Mouse (Mus musculus) ES-E14 (cell line): Measurements from ENCODE around the gene Klhl32. TPM values are rescaled to one million over a fixed set of nuclear protein-coding genes. Genes with fewer than 3 reads are reported as not detected.
A peak's percentile ranks its signal among the peaks of the same experiment; 100 is the strongest.
"Not testable (repeated sequence)": the region's sequence is repeated elsewhere in the genome, so short reads cannot be mapped to it uniquely, and the experiment has no call there.

Experiments used
- DNase-seq: peaks from one replicate; pipeline ENCODE4 v3.0.0-alpha.2; 2013; ENCODE audit warnings: low read depth, low spot score
- H3K27ac ChIP-seq: 2 replicates; pipeline ENCODE4 v1.5.1; 2012; ENCODE audit warnings: low read depth, mild to moderate bottlenecking, low read length, moderate library complexity, mixed read lengths; ENCODE audit not compliant: poor library complexity, insufficient read depth, severe bottlenecking
- H3K36me3 ChIP-seq: 2 replicates; pipeline ENCODE4 v1.6.1; 2012; ENCODE audit warnings: mild to moderate bottlenecking, low read length, moderate library complexity, mixed read lengths; ENCODE audit not compliant: control insufficient read depth, poor library complexity, insufficient read depth, severe bottlenecking
- H3K4me1 ChIP-seq, 2 experiments: fragments of 150-350 bp in 1 of 2; sonication (generic) in 1 of 2; 2 replicates each; pipeline ENCODE4 v1.6.1; 2012; ENCODE audit warnings: low read length in 2 of 2, mild to moderate bottlenecking in 1 of 2, mixed read lengths in 1 of 2; ENCODE audit not compliant: control insufficient read depth in 2 of 2, insufficient read depth in 2 of 2, poor library complexity in 1 of 2
- H3K4me3 ChIP-seq, 2 experiments: fragments of 150-350 bp in 1 of 2; sonication (generic) in 1 of 2; 2 replicates each; pipeline ENCODE4 v1.5.1; 2012; ENCODE audit warnings: low read length in 2 of 2, low read depth in 1 of 2, mild to moderate bottlenecking in 1 of 2, mixed read lengths in 1 of 2; ENCODE audit not compliant: insufficient read depth in 1 of 2, poor library complexity in 1 of 2, severe bottlenecking in 1 of 2
- H3K9ac ChIP-seq: 2 replicates; pipeline ENCODE4 v1.6.1; 2012; ENCODE audit warnings: low read depth, mild to moderate bottlenecking, low read length, mixed read lengths; ENCODE audit not compliant: poor library complexity, insufficient read depth, severe bottlenecking
- H3K9me3 ChIP-seq: fragments of 150-350 bp; sonication (generic); 2 replicates; pipeline ENCODE4 v1.6.1; 2012; ENCODE audit warnings: low read depth, mild to moderate bottlenecking, low read length; ENCODE audit not compliant: control insufficient read depth, insufficient read depth
- CHD2 ChIP-seq: IDR thresholded peaks from 2 replicates; pipeline ENCODE4 v1.6.1; 2014; ENCODE audit warnings: mild to moderate bottlenecking, low read depth, low read length, inconsistent platforms
- HCFC1 ChIP-seq: IDR thresholded peaks from 2 replicates; pipeline ENCODE4 v1.6.1; 2012; ENCODE audit warnings: low read length, inconsistent platforms, borderline replicate concordance; ENCODE audit not compliant: insufficient read depth
- MAFK ChIP-seq: IDR thresholded peaks from 2 replicates; pipeline ENCODE4 v1.6.1; 2014; ENCODE audit warnings: mild to moderate bottlenecking, low read depth, low read length, inconsistent platforms; ENCODE audit not compliant: insufficient read depth
- ZC3H11A ChIP-seq: IDR thresholded peaks from 2 replicates; pipeline ENCODE4 v1.6.1; 2012; ENCODE audit warnings: low read depth, mild to moderate bottlenecking, inconsistent platforms, low read length, borderline replicate concordance
- ZNF384 ChIP-seq: IDR thresholded peaks from 2 replicates; pipeline ENCODE4 v1.6.1; 2012; ENCODE audit warnings: low read depth, low read length, inconsistent platforms
- in situ Hi-C, 2 experiments: fragments of 600-800 bp; cut with MboI; formaldehyde crosslinking; loops; one replicate each; pipeline ENCODE4 v1.15.1; 2025; ENCODE audit warnings: low sequenced_read_pairs in 2 of 2, inconsistent platforms in 1 of 2; ENCODE audit not compliant: unreplicated experiment in 2 of 2
- total RNA-seq: library from RNA; depleted of rRNA; stranded (reverse); fragments of 300-350 nt; gene quantifications from 2 replicates; pipeline ENCODE4 v1.2.3, GENCODE M21; 2012

Klhl32 gene
- total RNA-seq, 1 experiment = 0.49 TPM

DNA sequence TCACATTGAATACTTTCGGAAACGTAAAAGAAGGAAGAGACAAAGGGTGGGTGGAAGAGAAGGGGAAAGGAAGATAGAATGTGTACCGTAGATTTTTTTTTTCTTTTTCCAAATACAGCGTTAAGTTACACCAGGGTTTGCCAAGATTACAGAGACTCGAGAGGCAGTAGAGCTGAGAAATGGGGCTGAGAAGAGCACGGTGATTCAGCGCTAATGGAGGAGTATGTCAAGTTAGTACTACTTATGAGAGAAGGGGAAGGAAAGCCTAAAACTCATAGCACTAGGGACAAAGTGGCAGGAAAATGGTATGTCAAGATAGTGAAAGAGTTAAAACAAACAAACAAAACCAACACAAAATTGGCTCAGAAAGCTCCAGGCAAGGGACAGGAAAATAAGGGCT is 46.4 kb upstream of the Klhl32 start:
- H3K9me3 ChIP-seq = no peaks in the 10 kb centered on the region
- no peak overlapping the region for H3K27ac ChIP-seq
- H3K4me1 ChIP-seq = peaks cover 0 to 2% of the 10 kb centered on the region in 2 experiments; a peak in 2 of 4 replicates
- no peak overlapping the region for H3K9ac ChIP-seq
- in situ Hi-C loops = loop anchor here (10.0 to 25.0 kb wide), 2 partner anchors 183 to 185 kb away; no protein-coding TSS in a partner anchor
- no peak for DNase-seq
- TF ChIP-seq HCFC1 = no peak
- no peak for TF ChIP-seq ZNF384
- TF ChIP-seq CHD2 = no peak
- TF ChIP-seq ZC3H11A = no peak
- no peak for TF ChIP-seq MAFK
- peaks cover 3% of the 10 kb centered on the region for H3K36me3 ChIP-seq
- peak overlapping the region; percentile 22 to 81; a peak in 3 of 4 replicates for H3K4me3 ChIP-seq

DNA sequence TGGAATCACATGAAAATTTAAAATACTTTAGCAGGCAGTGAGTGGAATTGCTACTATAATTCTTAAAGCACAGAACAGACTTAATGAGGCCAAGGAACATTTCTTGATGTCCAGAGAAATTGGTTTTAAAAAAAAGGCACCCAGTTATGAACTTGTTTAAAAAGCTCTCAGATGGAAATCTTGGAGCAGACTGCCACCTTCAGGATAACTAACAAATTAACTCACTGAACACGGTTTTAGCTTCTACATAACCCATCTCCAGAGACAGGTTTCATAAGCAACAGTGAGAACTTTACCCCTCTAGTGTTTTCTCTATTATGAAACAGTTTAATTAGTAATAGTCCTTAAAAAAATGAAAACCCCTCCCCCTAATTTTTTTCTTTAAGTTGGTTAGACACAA is 45.9 kb upstream of the Klhl32 start:
- DNase-seq = peak; percentile 31
- peaks cover 3% of the 10 kb centered on the region for H3K36me3 ChIP-seq
- TF ChIP-seq ZNF384 (no peak), ZC3H11A (peak; percentile 60; the same call in 1 of the 2 replicates)
- in situ Hi-C loops = loop anchor here (10.0 to 25.0 kb wide), 2 partner anchors 182 to 185 kb away; no protein-coding TSS in a partner anchor
- no peaks in the 10 kb centered on the region for H3K9me3 ChIP-seq
- H3K9ac ChIP-seq = no peak overlapping the region
- H3K4me1 ChIP-seq = peaks cover 0 to 2% of the 10 kb centered on the region in 2 experiments; a peak in 2 of 4 replicates
- H3K27ac ChIP-seq = no peak overlapping the region
- H3K4me3 ChIP-seq = no peak overlapping the region

DNA sequence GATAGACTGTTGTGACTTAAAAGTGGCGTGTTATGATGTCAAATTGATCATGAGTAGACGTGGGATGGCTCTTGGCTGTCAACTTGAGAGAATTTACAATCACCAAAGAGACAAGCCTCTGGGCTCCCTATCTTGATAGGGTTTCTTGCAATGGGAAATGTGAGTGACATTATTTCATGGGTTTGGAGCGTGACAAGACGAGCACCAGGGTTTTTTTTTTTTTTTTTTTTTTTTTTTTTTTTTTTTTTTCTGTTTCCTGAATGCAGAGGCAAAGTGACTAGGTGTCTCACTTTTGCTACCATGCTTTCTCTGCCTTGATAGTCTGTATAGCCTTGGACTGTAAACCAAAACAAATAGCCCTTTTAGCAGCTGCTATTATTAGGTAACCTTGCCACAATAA is 43.7 kb upstream of the Klhl32 start:
- no peak for DNase-seq
- no peak overlapping the region for H3K9ac ChIP-seq
- H3K4me3 ChIP-seq = no peak overlapping the region
- TF ChIP-seq CHD2 = no peak
- TF ChIP-seq ZNF384 = peak; percentile 55; the same call in 1 of the 2 replicates
- no peaks in the 10 kb centered on the region for H3K9me3 ChIP-seq
- H3K36me3 ChIP-seq = no peaks in the 10 kb centered on the region
- peaks cover 0 to 2% of the 10 kb centered on the region in 2 experiments; a peak in 1 of 4 replicates for H3K4me1 ChIP-seq
- in situ Hi-C loops = loop anchor here (10.0 to 25.0 kb wide), 2 partner anchors 180 to 182 kb away; no protein-coding TSS in a partner anchor
- H3K27ac ChIP-seq = no peak overlapping the region

DNA sequence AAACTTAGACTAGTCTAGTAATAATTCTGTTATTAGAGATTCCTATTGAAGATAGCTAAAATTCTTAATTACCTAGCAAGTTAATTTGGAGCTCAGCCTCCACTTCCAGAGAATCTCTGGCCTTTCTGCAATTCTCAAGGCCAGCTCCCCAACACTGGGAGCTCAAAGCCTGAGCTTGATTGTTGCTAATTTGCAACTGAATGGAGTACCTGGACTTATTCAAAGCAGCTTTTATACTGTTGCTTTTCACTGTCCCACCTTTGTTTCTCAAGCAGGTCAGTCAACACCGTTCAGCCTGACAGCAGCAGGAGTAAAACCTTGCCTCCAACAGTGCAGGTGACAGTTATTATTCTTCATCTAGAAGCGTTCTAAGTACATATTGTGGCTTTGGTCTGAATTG is 41.4 kb upstream of the Klhl32 start:
- peak; percentile 39 for DNase-seq
- not testable (repeated sequence) for H3K9ac ChIP-seq, H3K4me1 ChIP-seq, H3K9me3 ChIP-seq, H3K27ac ChIP-seq, H3K36me3 ChIP-seq, H3K4me3 ChIP-seq
- in situ Hi-C loops = loop anchor here (10.0 to 25.0 kb wide), 2 partner anchors 177 to 180 kb away; no protein-coding TSS in a partner anchor

DNA sequence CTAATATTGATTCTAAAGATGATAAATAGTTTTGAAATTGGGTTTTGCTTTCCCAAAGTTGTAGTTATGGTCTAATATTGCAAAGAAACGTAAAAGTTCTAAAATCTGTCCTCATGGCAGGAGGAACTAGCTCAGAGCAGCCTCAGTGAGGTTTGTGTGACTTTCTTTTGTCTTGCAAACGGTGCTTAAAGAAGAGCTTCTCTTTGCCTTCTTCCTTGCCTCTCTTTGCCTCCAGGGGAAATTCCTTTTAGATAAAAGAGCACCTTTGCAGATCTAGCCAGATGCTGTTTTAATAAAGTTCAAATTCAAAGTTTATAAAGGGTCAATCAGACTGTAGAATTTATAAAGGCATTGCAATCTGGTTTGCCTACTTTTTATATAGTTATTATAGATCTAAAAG is 38.5 kb upstream of the Klhl32 start:
- in situ Hi-C loops = loop anchor here in 1 of 2 experiments (25.0 kb wide), 1 partner anchor 177 kb away; no protein-coding TSS in a partner anchor
- not testable (repeated sequence) for H3K4me3 ChIP-seq

More for the DNA sequence above, 38.5 kb upstream of the Klhl32 start:
- H3K9ac ChIP-seq, H3K27ac ChIP-seq, H3K9me3 ChIP-seq, DNase-seq, H3K36me3 ChIP-seq, H3K4me1 ChIP-seq: not testable (repeated sequence)
